Mouse (Mus musculus): ENCODE measurements at regions not wholly inside any gene's neighbourhood (a gene's known extent, or its start where the extent isn't known, plus 50 kb on each side); places are given as distances from the start of the nearest gene placed in this dataset.

DNA sequence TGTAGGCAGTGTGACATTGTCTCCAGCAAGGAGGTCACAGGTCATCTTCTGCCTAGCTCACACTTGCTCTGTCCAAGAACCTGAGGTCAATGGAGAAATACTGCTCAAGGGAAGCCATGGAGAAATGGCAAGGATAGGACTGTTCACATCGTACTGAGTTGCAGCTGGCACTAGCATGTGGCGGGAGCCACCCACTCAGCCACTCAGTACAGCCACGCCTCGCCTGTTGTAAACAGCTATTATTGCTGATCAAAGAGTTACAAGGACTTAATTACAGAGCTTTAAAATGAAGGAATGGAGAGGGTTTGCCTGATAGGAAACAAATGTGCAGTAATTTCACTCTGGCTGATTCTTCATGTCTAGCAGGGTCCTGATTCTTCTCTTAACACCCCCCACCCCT lies 64.8 kb downstream of the Dll1 start:
- no peak overlapping the region for H3K4me3 ChIP-seq (ENCODE audit: low read depth, low read length)
- H3K4me1 ChIP-seq (ENCODE audit: insufficient read depth, low read length), result no peaks in the 10 kb centered on the region
- WGBS, result 81% methylated on average over 4 of the region's 4 CpGs
- H3K36me3 ChIP-seq (ENCODE audit: insufficient read depth, low read length), result no peaks in the 10 kb centered on the region
- ATAC-seq (ENCODE audit: low FRiP score) (no peak), DNase-seq (ENCODE audit: low spot score) (no peak)
- H3K9ac ChIP-seq (replicated peaks; ENCODE audit: low read length, poor library complexity, severe bottlenecking), result no peak overlapping the region
- no peak overlapping the region for H3K4me2 ChIP-seq (ENCODE audit: low read depth, low read length, poor library complexity, severe bottlenecking)
- H3K27me3 ChIP-seq (ENCODE audit: insufficient read depth, low read length), result no peaks in the 10 kb centered on the region
- no peak overlapping the region for H3K27ac ChIP-seq (ENCODE audit: low read depth, low read length)
- TF ChIP-seq CTCF (IDR thresholded peaks at IDR 0.05), result no peak
- H3K9me3 ChIP-seq (ENCODE audit: low read length), result no peaks in the 10 kb centered on the region

DNA sequence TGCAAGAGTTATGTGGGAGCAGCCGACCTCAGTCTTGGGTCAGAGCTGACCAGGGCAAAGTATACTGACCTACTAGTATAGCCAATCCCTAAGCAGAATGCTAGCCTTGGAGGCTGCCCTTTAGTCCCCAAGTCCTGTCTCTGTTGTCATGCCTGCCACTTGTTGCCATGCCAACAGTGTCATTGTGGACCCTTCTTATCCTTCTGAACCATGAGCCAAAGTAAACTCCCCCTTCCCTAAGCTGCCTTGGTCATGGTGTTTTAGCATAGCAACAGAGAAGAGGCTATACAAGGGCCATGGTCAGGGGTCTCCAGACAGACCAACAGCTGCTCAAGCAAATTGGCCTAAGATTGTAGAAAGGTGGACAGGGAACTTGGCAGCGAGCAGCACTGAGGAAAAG lies 66.2 kb downstream of the Dll1 start:
- H3K27me3 ChIP-seq (ENCODE audit: insufficient read depth, low read length), result no peaks in the 10 kb centered on the region
- no peak overlapping the region for H3K27ac ChIP-seq (ENCODE audit: low read depth, low read length)
- no peak for TF ChIP-seq CTCF (IDR thresholded peaks at IDR 0.05)
- no peaks in the 10 kb centered on the region for H3K4me1 ChIP-seq (ENCODE audit: insufficient read depth, low read length)
- no peak overlapping the region for H3K4me3 ChIP-seq (ENCODE audit: low read depth, low read length)
- DNase-seq (ENCODE audit: low spot score) (peak; percentile 6), ATAC-seq (ENCODE audit: low FRiP score) (peak; percentile 58; the same call in 1 of the 2 replicates)
- WGBS, result 43% methylated on average over 2 of the region's 2 CpGs
- no peak overlapping the region for H3K4me2 ChIP-seq (ENCODE audit: low read depth, low read length, poor library complexity, severe bottlenecking)
- H3K9ac ChIP-seq (replicated peaks; ENCODE audit: low read length, poor library complexity, severe bottlenecking), result no peak overlapping the region
- H3K9me3 ChIP-seq (ENCODE audit: low read length), result no peaks in the 10 kb centered on the region
- no peaks in the 10 kb centered on the region for H3K36me3 ChIP-seq (ENCODE audit: insufficient read depth, low read length)

DNA sequence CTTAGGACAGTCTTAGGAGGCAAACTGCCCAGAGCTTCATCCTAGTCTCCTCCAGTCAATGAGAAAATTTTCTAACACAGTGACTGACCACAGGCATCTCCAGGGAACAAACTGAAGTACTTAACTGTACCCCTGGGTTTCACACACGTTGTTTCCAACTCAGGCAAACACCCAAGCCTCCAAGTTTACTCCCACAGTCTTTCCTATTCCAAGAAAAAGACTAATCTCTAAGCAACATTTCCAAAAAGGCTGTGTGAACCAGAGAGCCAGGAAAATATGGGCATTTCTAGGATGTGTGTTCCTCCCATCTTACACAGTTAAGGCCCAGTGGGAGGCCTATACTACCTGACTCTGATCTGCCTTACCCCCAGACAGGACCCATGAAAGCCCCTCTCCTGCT lies 74.6 kb downstream of the Dll1 start:
- Histone ChIP-seq H3K27ac (ENCODE audit: low read depth, low read length) (no peak overlapping the region), H3K27me3 (ENCODE audit: insufficient read depth, low read length) (no peaks in the 10 kb centered on the region), H3K36me3 (ENCODE audit: insufficient read depth, low read length) (no peaks in the 10 kb centered on the region), H3K4me1 (ENCODE audit: insufficient read depth, low read length) (no peaks in the 10 kb centered on the region), H3K9ac (replicated peaks; ENCODE audit: low read length, poor library complexity, severe bottlenecking) (no peak overlapping the region), H3K4me3 (ENCODE audit: low read depth, low read length) (no peak overlapping the region), H3K9me3 (ENCODE audit: low read length) (no peaks in the 10 kb centered on the region), H3K4me2 (ENCODE audit: low read depth, low read length, poor library complexity, severe bottlenecking) (no peak overlapping the region)
- TF ChIP-seq CTCF (IDR thresholded peaks at IDR 0.05), result no peak
- 31% methylated on average over 1 of the region's 1 CpGs for WGBS
- DNase-seq (ENCODE audit: low spot score), result no peak
- no peak for ATAC-seq (ENCODE audit: low FRiP score)

DNA sequence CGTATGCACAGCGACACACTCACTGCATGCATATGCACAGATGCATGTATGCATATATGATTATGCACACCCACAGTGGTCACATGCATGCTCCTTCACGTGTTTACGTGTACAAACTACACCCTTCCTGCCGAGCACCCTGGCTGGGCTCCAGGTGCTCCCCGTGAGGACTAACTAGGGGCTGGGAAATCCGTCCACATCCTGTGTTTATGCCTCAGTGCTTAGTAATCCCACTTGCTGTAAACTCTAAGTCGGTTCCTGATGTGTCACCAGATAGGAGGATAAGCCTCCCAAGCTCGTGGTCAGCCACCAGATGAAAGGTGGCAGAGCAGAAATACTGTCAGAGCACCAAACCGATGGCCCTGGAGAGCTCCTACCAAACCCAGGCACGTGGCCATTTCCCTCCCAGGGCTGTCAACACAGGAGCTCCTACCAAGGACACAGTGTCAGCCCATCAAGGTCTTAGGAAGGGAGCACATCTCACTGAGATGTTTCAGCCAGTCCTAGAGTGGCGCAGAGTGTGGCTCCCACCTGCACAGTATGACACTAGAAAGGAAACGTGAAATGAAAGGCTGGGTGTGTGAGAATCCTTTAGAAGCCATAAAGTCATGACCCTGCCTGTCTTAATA lies 76.8 kb downstream of the Dll1 start:
- Histone ChIP-seq H3K27me3 (ENCODE audit: insufficient read depth, low read length) (no peaks in the 10 kb centered on the region), H3K36me3 (ENCODE audit: insufficient read depth, low read length) (no peaks in the 10 kb centered on the region), H3K27ac (ENCODE audit: low read depth, low read length) (no peak overlapping the region), H3K4me1 (ENCODE audit: insufficient read depth, low read length) (no peaks in the 10 kb centered on the region), H3K4me3 (ENCODE audit: low read depth, low read length) (no peak overlapping the region), H3K4me2 (ENCODE audit: low read depth, low read length, poor library complexity, severe bottlenecking) (no peak overlapping the region), H3K9me3 (ENCODE audit: low read length) (no peaks in the 10 kb centered on the region), H3K9ac (replicated peaks; ENCODE audit: low read length, poor library complexity, severe bottlenecking) (no peak overlapping the region)
- 80% methylated on average over 13 of the region's 13 CpGs for WGBS
- ATAC-seq (ENCODE audit: low FRiP score), result no peak
- DNase-seq (ENCODE audit: low spot score), result no peak
- TF ChIP-seq CTCF (IDR thresholded peaks at IDR 0.05), result no peak

DNA sequence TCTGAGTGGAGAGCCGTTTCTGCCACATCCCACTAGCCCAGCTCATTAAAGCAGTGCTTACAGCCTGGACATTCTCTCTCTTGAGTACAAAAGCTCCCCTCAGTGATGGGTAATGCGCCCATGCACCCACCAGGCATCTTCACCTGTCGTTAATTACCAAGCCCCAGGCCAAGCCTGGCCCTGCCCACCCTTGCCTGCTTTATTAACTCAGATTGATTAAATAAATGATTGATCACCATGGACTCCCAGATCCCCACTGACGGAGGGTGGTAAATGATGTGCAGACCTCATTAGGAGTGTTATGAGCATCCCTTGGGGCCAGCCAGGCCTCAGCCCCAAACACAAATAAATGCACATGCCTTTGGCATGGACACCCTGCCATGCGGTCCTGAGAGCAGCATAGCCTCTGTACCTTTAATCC lies 82.5 kb downstream of the Dll1 start:
- Histone ChIP-seq H3K4me1 (ENCODE audit: insufficient read depth, low read length) (no peaks in the 10 kb centered on the region), H3K27me3 (ENCODE audit: insufficient read depth, low read length) (no peaks in the 10 kb centered on the region), H3K9me3 (ENCODE audit: low read length) (no peaks in the 10 kb centered on the region), H3K36me3 (ENCODE audit: insufficient read depth, low read length) (no peaks in the 10 kb centered on the region), H3K27ac (ENCODE audit: low read depth, low read length) (no peak overlapping the region), H3K4me2 (ENCODE audit: low read depth, low read length, poor library complexity, severe bottlenecking) (no peak overlapping the region), H3K4me3 (ENCODE audit: low read depth, low read length) (no peak overlapping the region), H3K9ac (replicated peaks; ENCODE audit: low read length, poor library complexity, severe bottlenecking) (no peak overlapping the region)
- WGBS, result 49% methylated on average over 5 of the region's 5 CpGs
- DNase-seq (ENCODE audit: low spot score), result no peak
- ATAC-seq (ENCODE audit: low FRiP score), result no peak
- no peak for TF ChIP-seq CTCF (IDR thresholded peaks at IDR 0.05)

DNA sequence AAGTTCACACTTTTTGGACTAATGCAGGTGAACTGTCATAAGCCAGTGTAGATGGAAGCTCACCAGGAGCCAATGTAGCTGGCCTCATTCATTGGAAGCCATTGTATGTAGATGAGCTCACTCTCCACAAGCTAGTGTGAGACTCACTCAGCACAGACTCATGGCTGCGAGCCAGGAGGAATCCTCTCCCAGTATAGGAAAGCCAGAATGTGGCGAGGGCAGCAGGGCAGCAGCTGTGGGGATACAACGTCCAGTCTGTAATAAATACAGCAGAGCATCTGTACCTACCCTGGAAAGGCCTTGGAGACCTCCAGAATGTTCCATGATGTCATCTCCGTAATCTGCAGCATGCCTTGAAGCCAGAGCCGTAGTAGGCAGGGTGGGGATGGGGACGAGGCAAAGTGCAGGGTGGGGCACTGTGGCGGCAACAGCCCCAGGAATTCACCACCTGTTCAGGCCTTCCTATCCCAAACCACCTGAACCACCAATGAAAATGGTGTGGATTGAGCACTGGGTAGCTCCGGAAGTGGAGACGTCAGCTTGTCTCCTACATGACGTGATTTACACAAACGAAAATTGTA lies 84.1 kb downstream of the Dll1 start:
- Histone ChIP-seq H3K4me2 (ENCODE audit: low read depth, low read length, poor library complexity, severe bottlenecking) (no peak overlapping the region), H3K36me3 (ENCODE audit: insufficient read depth, low read length) (no peaks in the 10 kb centered on the region), H3K9ac (replicated peaks; ENCODE audit: low read length, poor library complexity, severe bottlenecking) (no peak overlapping the region), H3K4me1 (ENCODE audit: insufficient read depth, low read length) (no peaks in the 10 kb centered on the region), H3K27ac (ENCODE audit: low read depth, low read length) (no peak overlapping the region), H3K9me3 (ENCODE audit: low read length) (no peaks in the 10 kb centered on the region), H3K27me3 (ENCODE audit: insufficient read depth, low read length) (no peaks in the 10 kb centered on the region), H3K4me3 (ENCODE audit: low read depth, low read length) (no peak overlapping the region)
- 88% methylated on average over 11 of the region's 11 CpGs for WGBS
- TF ChIP-seq CTCF (IDR thresholded peaks at IDR 0.05), result no peak
- ATAC-seq (ENCODE audit: low FRiP score) (no peak; the same call in 1 of the 2 replicates), DNase-seq (ENCODE audit: low spot score) (no peak)

All from midbrain, postnatal 0 days (tissue).